Mouse (Mus musculus) limb, embryonic 15.5 days (tissue): ENCODE results near the gene Olfr772. TPM values are rescaled to one million over a fixed set of nuclear protein-coding genes. Genes with fewer than 3 reads are reported as not detected.
"Not testable (repeated sequence)": the region's sequence is repeated elsewhere in the genome, so short reads cannot be mapped to it uniquely, and the experiment has no call there.

Experiments used
- ATAC-seq: fragments of 200-750 bp; cut with Nextera tagmentation; 2 replicates; pipeline ENCODE4 v1.8.0; 2017; ENCODE audit warnings: low read depth, moderate TSS enrichment; ENCODE audit not compliant: insufficient number of reproducible peaks, low FRiP score, low TSS enrichment
- H3K27ac ChIP-seq: fragments of 300-500 bp; sonication (generic); 2 replicates; pipeline ENCODE4 v1.5.1; 2015; ENCODE audit warnings: moderate library complexity, mild to moderate bottlenecking, inconsistent platforms
- H3K27me3 ChIP-seq: fragments of 300-500 bp; sonication (generic); 2 replicates; pipeline ENCODE4 v1.6.1; 2015; ENCODE audit warnings: inconsistent platforms
- H3K36me3 ChIP-seq: fragments of 300-500 bp; sonication (generic); 2 replicates; pipeline ENCODE4 v1.6.1; 2015; ENCODE audit warnings: inconsistent platforms
- H3K4me1 ChIP-seq: fragments of 300-500 bp; sonication (generic); 2 replicates; pipeline ENCODE4 v1.6.1; 2015; ENCODE audit warnings: inconsistent platforms
- H3K4me2 ChIP-seq: fragments of 300-500 bp; sonication (generic); 2 replicates; pipeline ENCODE4 v1.6.1; 2015; ENCODE audit warnings: mild to moderate bottlenecking, inconsistent platforms
- H3K4me3 ChIP-seq: fragments of 300-500 bp; sonication (generic); 2 replicates; pipeline ENCODE4 v1.5.1; 2015; ENCODE audit warnings: mild to moderate bottlenecking, inconsistent platforms
- H3K9ac ChIP-seq: fragments of 300-500 bp; sonication (generic); 2 replicates; pipeline ENCODE4 v1.6.1; 2015; ENCODE audit warnings: inconsistent platforms
- H3K9me3 ChIP-seq: fragments of 300-500 bp; sonication (generic); 2 replicates; pipeline ENCODE4 v1.6.1; 2016; ENCODE audit warnings: inconsistent platforms
- WGBS: fragments of 180-500 bp; shearing (Covaris S2); methylation state at CpG from one replicate; pipeline ENCODE4 v1.1.7; 2015; 5-methylcytosine and 5-hydroxymethylcytosine counted together
- polyA plus RNA-seq: library from polyadenylated mRNA; unstranded; fragments of >200 nt; fragmentation: Nextera tagmentation; extraction: Ambion mirVana; gene quantifications from 2 replicates; pipeline ENCODE4 v1.2.1, GENCODE M21; 2015

Gene Olfr772
- polyA plus RNA-seq: not detected in 2 replicates

DNA sequence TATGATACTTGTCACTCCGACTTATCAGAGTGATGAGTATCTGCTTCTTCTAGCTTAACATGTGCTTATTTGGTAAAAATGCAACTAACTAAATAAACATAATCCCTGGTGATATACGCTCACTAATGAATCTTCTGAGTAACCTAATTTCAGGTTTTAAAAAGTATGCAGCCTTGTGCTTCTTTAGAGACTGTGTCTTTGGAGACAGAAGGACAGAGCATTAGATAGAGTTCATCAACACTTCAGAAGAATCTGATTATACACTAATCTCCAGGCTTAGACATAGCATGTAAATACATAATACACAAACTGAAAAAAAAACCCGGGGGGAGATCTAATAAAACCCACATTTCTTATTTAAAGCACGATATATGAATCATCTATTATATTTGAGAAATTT is at the start of gene Olfr772:
TSS of gene Olfr772 (minus strand) at position 101 of the 400 bp plus-strand sequence.
- WGBS: 85% methylated on average over 4 of the region's 4 CpGs
- not testable (repeated sequence) for H3K27me3 ChIP-seq

DNA sequence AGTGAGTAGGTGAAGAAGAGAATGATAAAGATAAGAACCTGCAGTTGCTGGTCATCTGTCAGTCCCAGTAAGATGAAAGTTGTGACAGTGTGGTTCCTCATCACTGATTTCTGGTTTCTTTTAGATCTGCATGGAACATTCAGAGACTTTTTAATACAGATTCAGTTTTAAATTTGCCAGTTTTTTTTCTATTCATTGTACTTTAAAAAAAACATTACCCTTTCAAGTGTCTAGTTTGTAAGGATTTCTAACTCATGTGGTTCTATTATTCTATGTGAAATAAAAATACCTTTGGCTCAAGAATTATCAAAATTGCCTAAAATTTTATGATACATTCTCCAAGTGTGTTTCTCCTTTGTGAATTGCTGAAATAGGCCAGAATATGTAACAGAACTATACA is 9.6 kb upstream of the Olfr772 start, which contains the start of gene Olfr773:
TSS of gene Olfr773 (minus strand) at position 101 of the 400 bp plus-strand sequence.
- H3K27me3 ChIP-seq, H3K4me3 ChIP-seq, ATAC-seq, H3K36me3 ChIP-seq, H3K4me2 ChIP-seq, H3K27ac ChIP-seq, H3K9ac ChIP-seq, H3K9me3 ChIP-seq, H3K4me1 ChIP-seq: not testable (repeated sequence)

More for the DNA sequence above, at the start of gene Olfr772:
- ATAC-seq, H3K27ac ChIP-seq, H3K4me1 ChIP-seq, H3K4me3 ChIP-seq, H3K9ac ChIP-seq, H3K36me3 ChIP-seq, H3K9me3 ChIP-seq, H3K4me2 ChIP-seq: not testable (repeated sequence)

- Histone ChIP-seq H3K27ac (no peak within 1 kb of the TSS), H3K4me3 (no peak within 1 kb of the TSS), H3K36me3 (no peaks in the 10 kb centered on the region), H3K9me3 (no peaks in the 10 kb centered on the region), H3K27me3 (no peaks in the 10 kb centered on the region), H3K4me1 (no peaks in the 10 kb centered on the region), H3K9ac (no peak within 1 kb of the TSS), H3K4me2 (no peak within 1 kb of the TSS)
- no peak for ATAC-seq
- WGBS: 75% methylated on average over 1 of the region's 1 CpGs
These were observed 13.1 kb downstream of the Olfr772 start, which contains the start of gene Olfr771 for GRCm38 (mm10) chr10:129164651-129165050. Gene Olfr771 (minus strand): TSS chr10:129164751.

DNA sequence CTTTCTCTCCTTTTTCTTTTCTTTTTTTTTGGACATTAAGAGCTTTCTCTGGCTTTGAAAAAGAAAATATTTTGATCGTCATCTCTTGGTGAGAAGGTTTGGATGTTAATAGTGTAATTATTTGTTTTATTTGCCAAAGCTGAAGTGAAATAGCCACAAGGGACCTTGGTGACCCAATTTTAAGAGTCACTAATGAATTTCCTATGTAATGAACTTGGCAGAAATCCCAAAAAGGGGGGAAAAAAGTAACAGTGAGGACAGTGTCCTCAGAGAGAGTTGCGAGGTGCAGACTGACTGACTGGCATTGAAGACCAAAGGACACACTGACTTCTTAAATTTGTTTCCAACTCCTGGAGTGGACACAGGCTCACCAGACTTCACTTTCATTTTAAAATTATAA is 38.8 kb downstream of the Olfr772 start, which contains the start of gene Olfr770:
TSS of gene Olfr770 (minus strand) at position 101 of the 400 bp plus-strand sequence.
- 50% methylated on average over 2 of the region's 2 CpGs for WGBS
- H3K36me3 ChIP-seq: no peaks in the 10 kb centered on the region
- no peak within 1 kb of the TSS for H3K4me2 ChIP-seq

More for the DNA sequence above, 38.8 kb downstream of the Olfr772 start, which contains the start of gene Olfr770:
- no peak for ATAC-seq
- no peak within 1 kb of the TSS for H3K4me3 ChIP-seq
- no peaks in the 10 kb centered on the region for H3K9me3 ChIP-seq
- no peaks in the 10 kb centered on the region for H3K4me1 ChIP-seq
- H3K9ac ChIP-seq: no peak within 1 kb of the TSS
- H3K27me3 ChIP-seq: no peaks in the 10 kb centered on the region
- no peak within 1 kb of the TSS for H3K27ac ChIP-seq

Other genes with a start within 250 kb of the Olfr772 start
- 11.8 and 27.8 TPM in 2 replicates for gene Itga7, start 244.1 kb downstream of the Olfr772 start, polyA plus RNA-seq
- gene Mettl7b, start 216.9 kb downstream of the Olfr772 start, polyA plus RNA-seq: 0.24 and 0.32 TPM in 2 replicates
- gene Olfr9, start 188.5 kb downstream of the Olfr772 start, polyA plus RNA-seq: not detected in 2 replicates
- gene Olfr763, start 167.1 kb downstream of the Olfr772 start, polyA plus RNA-seq: not detected in 2 replicates
- gene Olfr764-ps1, start 138.0 kb downstream of the Olfr772 start, polyA plus RNA-seq: not detected in 2 replicates
- gene Olfr765, start 127.9 kb downstream of the Olfr772 start, polyA plus RNA-seq: not detected in 2 replicates
- not detected in 2 replicates for gene Olfr766-ps1, start 108.9 kb downstream of the Olfr772 start, polyA plus RNA-seq
- not detected in 2 replicates for gene Olfr767, start 95.0 kb downstream of the Olfr772 start, polyA plus RNA-seq
- gene Olfr768, start 78.5 kb downstream of the Olfr772 start, polyA plus RNA-seq: not detected in 2 replicates
- gene Olfr769, start 60.1 kb downstream of the Olfr772 start, polyA plus RNA-seq: not detected in 2 replicates
- gene Olfr770, start 38.9 kb downstream of the Olfr772 start, polyA plus RNA-seq: not detected in 2 replicates
- not detected in 2 replicates for gene Olfr771, start 13.2 kb downstream of the Olfr772 start, polyA plus RNA-seq
- gene Olfr773, start 9.5 kb upstream of the Olfr772 start, polyA plus RNA-seq: not detected in 2 replicates
- not detected in 2 replicates for gene Olfr774, start 58.3 kb upstream of the Olfr772 start, polyA plus RNA-seq
- gene Olfr775, start 70.5 kb upstream of the Olfr772 start, polyA plus RNA-seq: not detected in 2 replicates
- not detected in 2 replicates for gene Olfr776, start 81.2 kb upstream of the Olfr772 start, polyA plus RNA-seq
- not detected in 2 replicates for gene Olfr777, start 93.6 kb upstream of the Olfr772 start, polyA plus RNA-seq
- gene Olfr780, start 140.2 kb upstream of the Olfr772 start, polyA plus RNA-seq: not detected in 2 replicates
- gene Olfr781, start 150.9 kb upstream of the Olfr772 start, polyA plus RNA-seq: not detected in 2 replicates
- not detected in 2 replicates for gene Olfr782, start 170.9 kb upstream of the Olfr772 start, polyA plus RNA-seq
- gene Olfr784, start 206.2 kb upstream of the Olfr772 start, polyA plus RNA-seq: 0.08 TPM in 1 of 2 replicates, not detected in the other
- gene Olfr785, start 227.5 kb upstream of the Olfr772 start, polyA plus RNA-seq: not detected in 2 replicates
- not detected in 2 replicates for gene Olfr786, start 249.4 kb upstream of the Olfr772 start, polyA plus RNA-seq